Mouse (Mus musculus) embryonic facial prominence, embryonic 15.5 days (tissue): ENCODE measurements around the gene Rpl9-ps1. TPM values are rescaled to one million over a fixed set of nuclear protein-coding genes. Genes with fewer than 3 reads are reported as not detected.

Experiments
- ATAC-seq: fragments of 200-750 bp; cut with Nextera tagmentation; 2 replicates; pipeline ENCODE4 v1.8.0; 2017; ENCODE audit warnings: low read depth, moderate TSS enrichment; ENCODE audit not compliant: insufficient number of reproducible peaks, low FRiP score, low TSS enrichment
- H3K27ac ChIP-seq: fragments of 300-500 bp; sonication (generic); replicated peaks from 2 replicates; pipeline ENCODE4 v1.5.1; 2015; ENCODE audit warnings: mild to moderate bottlenecking, inconsistent platforms
- H3K27me3 ChIP-seq: fragments of 300-500 bp; sonication (generic); 2 replicates; pipeline ENCODE4 v1.6.1; 2015; ENCODE audit warnings: inconsistent platforms
- H3K36me3 ChIP-seq: fragments of 300-500 bp; sonication (generic); 2 replicates; pipeline ENCODE4 v1.6.1; 2015; ENCODE audit warnings: mild to moderate bottlenecking, inconsistent platforms
- H3K4me1 ChIP-seq: fragments of 300-500 bp; sonication (generic); 2 replicates; pipeline ENCODE4 v1.6.1; 2015; ENCODE audit warnings: inconsistent platforms
- H3K4me2 ChIP-seq: fragments of 300-500 bp; sonication (generic); replicated peaks from 2 replicates; pipeline ENCODE4 v1.6.1; 2015; ENCODE audit warnings: mild to moderate bottlenecking, inconsistent platforms
- H3K4me3 ChIP-seq: fragments of 300-500 bp; sonication (generic); replicated peaks from 2 replicates; pipeline ENCODE4 v1.5.1; 2015; ENCODE audit warnings: mild to moderate bottlenecking, inconsistent platforms
- H3K9ac ChIP-seq: fragments of 300-500 bp; sonication (generic); 2 replicates; pipeline ENCODE4 v1.6.1; 2015; ENCODE audit warnings: inconsistent platforms
- H3K9me3 ChIP-seq: fragments of 300-500 bp; sonication (generic); replicated peaks from 2 replicates; pipeline ENCODE4 v1.6.1; 2016; ENCODE audit warnings: inconsistent platforms
- WGBS: fragments of 180-500 bp; shearing (Covaris S2); methylation state at CpG from one replicate; pipeline ENCODE4 v1.1.7; 2015; 5-methylcytosine and 5-hydroxymethylcytosine counted together
- polyA plus RNA-seq: library from polyadenylated mRNA; unstranded; fragments of >200 nt; fragmentation: Nextera tagmentation; extraction: Ambion mirVana; gene quantifications from 2 replicates; pipeline ENCODE4 v1.2.1, GENCODE M21; 2015

The Rpl9-ps1 gene
- polyA plus RNA-seq, 1 experiment from 2014 or later = not detected

DNA sequence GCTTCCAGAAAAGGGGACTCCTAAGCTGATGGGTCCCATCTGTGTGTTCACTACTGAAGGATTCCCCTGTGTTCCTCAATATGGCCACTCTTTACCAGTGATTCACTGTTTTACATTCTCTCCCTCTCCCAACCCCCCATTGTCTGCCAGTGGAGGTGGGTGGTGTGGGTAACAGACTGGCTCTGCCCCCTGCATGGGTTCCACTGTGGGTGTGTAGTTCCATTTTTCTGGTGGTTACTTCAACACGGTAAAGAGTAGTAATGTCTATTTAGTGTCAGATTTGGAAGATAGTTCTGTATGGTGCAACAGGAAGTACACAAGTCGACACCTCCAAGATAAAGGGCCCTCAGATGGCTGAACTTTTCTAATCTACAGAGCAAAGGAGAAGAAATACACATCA, 4.2 kb downstream of the Rpl9-ps1 start:
- ATAC-seq = no peak

DNA sequence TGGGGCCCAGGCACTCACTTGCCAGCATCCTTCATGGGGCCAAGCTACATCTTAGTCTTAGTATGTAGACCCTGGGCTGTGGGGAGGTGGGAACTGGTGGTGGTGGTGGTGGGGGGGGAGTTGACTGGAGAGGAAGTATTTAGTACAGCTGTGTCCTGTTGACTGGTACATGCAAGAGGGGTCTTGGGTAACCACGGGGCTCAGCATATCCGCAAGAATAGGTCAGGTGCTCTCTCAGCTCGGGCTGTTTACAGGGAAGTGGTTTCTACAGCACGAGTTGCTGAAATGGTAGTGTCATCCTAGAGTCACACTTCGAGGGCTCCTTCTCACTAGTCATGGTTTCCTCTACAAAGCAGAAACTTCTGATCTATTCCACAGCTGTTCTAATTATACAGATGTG, 5.3 kb downstream of the Rpl9-ps1 start:
- no peak overlapping the region for H3K4me3 ChIP-seq
- H3K4me1 ChIP-seq = no peaks in the 10 kb centered on the region
- 58% methylated on average over 5 of the region's 5 CpGs for WGBS
- H3K27me3 ChIP-seq = no peaks in the 10 kb centered on the region
- no peak overlapping the region for H3K9ac ChIP-seq
- H3K27ac ChIP-seq = no peak overlapping the region
- H3K36me3 ChIP-seq = no peaks in the 10 kb centered on the region
- no peak for ATAC-seq
- no peak overlapping the region for H3K4me2 ChIP-seq
- H3K9me3 ChIP-seq = no peaks in the 10 kb centered on the region

More for the DNA sequence above, 4.2 kb downstream of the Rpl9-ps1 start:
- Histone ChIP-seq H3K4me2 (no peak overlapping the region), H3K4me1 (no peaks in the 10 kb centered on the region), H3K9me3 (no peaks in the 10 kb centered on the region), H3K4me3 (no peak overlapping the region), H3K27ac (no peak overlapping the region), H3K27me3 (no peaks in the 10 kb centered on the region), H3K36me3 (no peaks in the 10 kb centered on the region), H3K9ac (no peak overlapping the region)
- 73% methylated on average over 2 of the region's 2 CpGs for WGBS

DNA sequence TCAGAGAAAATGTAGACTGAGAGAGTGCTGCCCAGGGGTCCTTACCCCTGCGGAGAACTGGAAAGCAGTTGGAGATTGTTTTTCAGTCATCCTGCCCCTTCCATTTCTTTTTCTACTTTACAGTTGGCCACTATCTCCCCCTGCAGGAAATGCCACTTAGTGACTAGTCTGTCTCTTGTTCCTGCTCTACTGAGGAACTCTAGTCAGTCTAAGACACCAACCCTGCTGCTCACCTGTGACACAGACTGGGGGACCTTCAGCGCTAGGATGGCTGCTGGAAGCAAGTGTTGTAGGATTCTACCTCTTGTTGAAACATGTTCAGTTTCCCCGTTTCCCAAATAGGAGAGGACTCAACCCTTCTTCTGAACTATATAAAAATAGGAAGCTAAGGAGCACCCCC, 5.9 kb downstream of the Rpl9-ps1 start:
- ATAC-seq = no peak
- H3K36me3 ChIP-seq = no peaks in the 10 kb centered on the region
- no peak overlapping the region for H3K9ac ChIP-seq
- H3K4me3 ChIP-seq = no peak overlapping the region
- H3K4me1 ChIP-seq = no peaks in the 10 kb centered on the region
- no peak overlapping the region for H3K27ac ChIP-seq
- no peaks in the 10 kb centered on the region for H3K27me3 ChIP-seq
- H3K4me2 ChIP-seq = no peak overlapping the region
- 48% methylated on average over 3 of the region's 3 CpGs for WGBS
- no peaks in the 10 kb centered on the region for H3K9me3 ChIP-seq

DNA sequence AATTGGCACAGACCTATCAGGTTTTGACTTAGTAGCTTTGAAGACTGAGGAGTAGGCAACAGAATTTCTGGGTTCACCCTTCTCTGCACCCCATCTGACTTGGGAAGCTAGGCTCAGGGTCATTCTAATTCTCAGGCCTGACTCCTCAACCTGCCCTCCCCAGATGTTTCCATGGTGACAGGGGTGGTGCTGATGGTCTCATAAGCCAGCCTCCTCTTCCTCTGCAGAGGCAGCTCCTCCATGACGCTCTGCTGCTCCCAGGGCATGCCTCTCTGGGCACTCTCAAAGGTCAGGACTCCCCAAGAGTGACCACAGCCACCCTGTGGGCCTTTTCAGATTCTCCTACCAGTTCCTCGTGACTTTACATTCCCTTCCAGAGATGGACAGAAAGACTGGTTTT, 6.5 kb downstream of the Rpl9-ps1 start:
- H3K27ac ChIP-seq = no peak overlapping the region
- H3K27me3 ChIP-seq = no peaks in the 10 kb centered on the region
- H3K9ac ChIP-seq = no peak overlapping the region
- no peaks in the 10 kb centered on the region for H3K9me3 ChIP-seq
- no peaks in the 10 kb centered on the region for H3K4me1 ChIP-seq
- no peaks in the 10 kb centered on the region for H3K36me3 ChIP-seq
- no peak for ATAC-seq
- WGBS = 61% methylated on average over 2 of the region's 2 CpGs
- H3K4me2 ChIP-seq = no peak overlapping the region
- no peak overlapping the region for H3K4me3 ChIP-seq

DNA sequence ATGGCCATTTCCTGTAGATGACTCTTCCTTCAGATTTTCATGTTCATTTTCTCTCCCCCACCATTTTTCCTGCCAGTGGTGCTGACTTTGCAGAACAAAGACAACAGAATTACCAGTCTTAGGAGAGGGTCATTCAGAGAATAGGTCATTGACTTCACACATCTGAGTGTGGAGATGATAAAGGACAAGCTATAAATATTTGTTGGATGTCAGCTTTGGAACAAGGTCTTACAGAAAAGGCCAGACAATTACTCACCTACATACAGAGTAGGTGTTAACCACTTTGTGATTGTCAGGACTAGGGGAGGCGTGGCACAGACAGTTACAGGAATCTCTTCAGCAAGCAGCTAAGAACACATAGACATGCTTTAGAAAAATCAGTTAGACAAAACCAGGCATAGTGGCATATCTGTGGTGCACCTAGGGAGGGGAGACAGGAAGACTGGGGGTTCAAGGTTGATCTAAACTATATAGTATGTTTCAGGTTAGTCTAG, 8.6 kb downstream of the Rpl9-ps1 start:
- no peak for ATAC-seq
- Histone ChIP-seq H3K27me3 (no peaks in the 10 kb centered on the region), H3K4me1 (no peaks in the 10 kb centered on the region), H3K36me3 (no peaks in the 10 kb centered on the region), H3K4me2 (no peak overlapping the region), H3K27ac (no peak overlapping the region), H3K4me3 (no peak overlapping the region), H3K9ac (no peak overlapping the region), H3K9me3 (no peaks in the 10 kb centered on the region)
- WGBS = 76% methylated on average over 1 of the region's 1 CpGs

DNA sequence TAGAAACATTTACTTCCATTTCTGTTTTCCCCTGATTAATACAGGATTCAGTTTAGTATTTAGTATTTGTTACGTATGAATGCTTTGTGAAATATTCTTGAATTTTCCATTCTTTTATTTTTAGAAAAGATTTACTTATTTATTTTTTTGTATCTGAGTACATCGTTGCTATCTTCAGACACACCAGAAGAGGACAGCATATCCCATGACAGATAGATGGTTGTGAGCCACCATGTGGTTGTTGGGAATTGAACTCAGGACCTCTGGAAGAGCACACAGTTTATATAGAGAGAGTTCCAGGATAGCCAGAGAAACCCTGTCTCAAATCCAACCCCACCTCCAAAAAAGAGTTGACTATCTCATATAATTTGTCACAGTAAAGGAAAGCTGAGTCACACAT, 10.5 kb downstream of the Rpl9-ps1 start:
- H3K4me2 ChIP-seq = no peak overlapping the region
- H3K4me3 ChIP-seq = no peak overlapping the region
- no peak overlapping the region for H3K9ac ChIP-seq
- H3K27me3 ChIP-seq = no peaks in the 10 kb centered on the region
- no peak overlapping the region for H3K27ac ChIP-seq
- H3K36me3 ChIP-seq = no peaks in the 10 kb centered on the region
- H3K4me1 ChIP-seq = no peaks in the 10 kb centered on the region
- WGBS = 94% methylated on average over 2 of the region's 2 CpGs
- no peaks in the 10 kb centered on the region for H3K9me3 ChIP-seq
- ATAC-seq = no peak

DNA sequence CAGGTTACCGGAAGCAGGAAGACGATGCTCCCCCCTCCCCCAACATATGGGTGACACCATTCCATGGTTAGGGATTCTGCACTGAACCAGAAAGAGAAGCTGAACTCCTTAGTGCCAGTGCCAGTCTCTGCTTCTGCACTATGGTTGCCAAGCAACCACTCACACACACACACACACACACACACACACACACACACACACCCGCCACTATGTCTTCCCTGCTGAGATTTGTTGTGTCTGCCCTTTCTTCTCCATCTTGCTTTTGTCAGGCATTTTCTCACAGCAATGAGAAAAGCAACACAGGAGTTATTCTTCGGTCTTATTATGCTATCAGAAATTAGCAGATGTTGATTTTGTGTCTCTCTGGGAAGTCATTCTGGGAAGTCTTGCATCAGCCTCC, 11.0 kb downstream of the Rpl9-ps1 start:
- Histone ChIP-seq H3K9ac (no peak overlapping the region), H3K4me1 (no peaks in the 10 kb centered on the region), H3K4me3 (no peak overlapping the region), H3K36me3 (no peaks in the 10 kb centered on the region), H3K27ac (no peak overlapping the region), H3K27me3 (no peaks in the 10 kb centered on the region), H3K9me3 (no peaks in the 10 kb centered on the region), H3K4me2 (no peak overlapping the region)
- ATAC-seq = no peak
- 63% methylated on average over 4 of the region's 4 CpGs for WGBS

DNA sequence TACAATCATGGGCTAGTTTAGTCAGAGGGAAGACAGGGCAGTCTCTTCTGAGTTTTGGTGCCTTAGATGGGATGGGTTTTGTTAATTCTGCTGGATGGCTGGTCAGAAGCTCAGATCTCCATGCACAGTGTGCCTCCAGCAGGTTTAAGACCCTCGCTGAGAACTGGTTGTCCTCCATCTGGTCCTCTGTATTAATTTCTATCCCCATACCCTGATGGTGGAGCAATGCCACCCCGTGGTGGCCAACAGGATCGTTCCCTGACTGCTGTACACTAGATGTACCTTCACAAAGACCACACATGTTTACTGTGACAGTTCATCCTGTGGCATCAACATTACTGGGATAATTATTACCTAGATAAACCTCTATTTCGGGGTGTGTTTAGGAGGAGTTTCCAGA, 12.7 kb downstream of the Rpl9-ps1 start:
- Histone ChIP-seq H3K9ac (no peak overlapping the region), H3K4me3 (no peak overlapping the region), H3K27me3 (no peaks in the 10 kb centered on the region), H3K4me2 (no peak overlapping the region), H3K36me3 (no peaks in the 10 kb centered on the region), H3K4me1 (no peaks in the 10 kb centered on the region), H3K27ac (no peak overlapping the region), H3K9me3 (no peaks in the 10 kb centered on the region)
- ATAC-seq = no peak
- WGBS = 60% methylated on average over 4 of the region's 4 CpGs

DNA sequence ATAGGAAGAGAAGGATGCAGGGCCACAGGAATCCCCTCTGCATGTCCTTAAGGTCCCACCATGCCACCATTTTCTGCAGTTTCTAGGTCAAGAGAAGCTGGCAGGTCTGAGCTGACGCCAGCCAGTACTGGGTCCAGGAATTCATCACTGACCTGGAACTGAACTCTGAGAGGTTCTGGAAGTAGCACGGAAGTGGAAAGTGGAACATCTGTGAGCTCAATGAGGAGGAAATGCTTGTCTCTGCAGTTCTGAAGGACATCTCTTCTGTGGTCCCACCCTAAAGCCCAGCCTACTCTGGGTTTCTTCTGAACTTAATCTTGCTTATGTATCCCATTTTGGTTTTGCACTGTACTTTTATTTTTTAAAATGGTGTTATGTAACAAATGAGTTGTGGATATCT, 14.4 kb downstream of the Rpl9-ps1 start:
- Histone ChIP-seq H3K4me3 (no peak overlapping the region), H3K9me3 (no peaks in the 10 kb centered on the region), H3K4me1 (no peaks in the 10 kb centered on the region), H3K27ac (no peak overlapping the region), H3K36me3 (no peaks in the 10 kb centered on the region), H3K27me3 (no peaks in the 10 kb centered on the region), H3K4me2 (no peak overlapping the region), H3K9ac (no peak overlapping the region)
- ATAC-seq = no peak
- 66% methylated on average over 2 of the region's 2 CpGs for WGBS

DNA sequence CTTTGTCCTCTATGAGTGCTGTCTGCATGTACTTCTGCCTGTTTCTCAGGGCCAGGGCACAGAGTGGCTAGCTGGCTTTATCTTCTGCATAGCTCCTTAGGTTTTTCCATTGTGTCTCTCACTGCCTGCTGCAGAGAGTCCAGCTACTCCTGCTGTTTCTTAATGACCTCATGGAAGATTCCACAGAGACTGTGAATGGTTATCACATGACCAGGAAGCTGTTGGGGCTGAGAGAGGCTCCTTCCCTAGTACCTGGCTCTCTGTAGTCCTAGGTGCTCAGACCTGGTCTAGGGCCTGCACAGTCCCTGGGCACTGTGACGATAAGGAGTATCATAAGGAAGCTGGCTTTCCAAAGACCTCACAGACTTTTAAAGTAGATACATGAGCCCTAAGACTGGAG, 14.8 kb downstream of the Rpl9-ps1 start:
- H3K36me3 ChIP-seq = no peaks in the 10 kb centered on the region
- no peaks in the 10 kb centered on the region for H3K9me3 ChIP-seq
- H3K4me3 ChIP-seq = no peak overlapping the region
- H3K4me2 ChIP-seq = no peak overlapping the region
- no peak for ATAC-seq
- no peak overlapping the region for H3K27ac ChIP-seq
- 88% methylated on average over 1 of the region's 1 CpGs for WGBS
- no peaks in the 10 kb centered on the region for H3K27me3 ChIP-seq
- no peak overlapping the region for H3K9ac ChIP-seq
- H3K4me1 ChIP-seq = no peaks in the 10 kb centered on the region

DNA sequence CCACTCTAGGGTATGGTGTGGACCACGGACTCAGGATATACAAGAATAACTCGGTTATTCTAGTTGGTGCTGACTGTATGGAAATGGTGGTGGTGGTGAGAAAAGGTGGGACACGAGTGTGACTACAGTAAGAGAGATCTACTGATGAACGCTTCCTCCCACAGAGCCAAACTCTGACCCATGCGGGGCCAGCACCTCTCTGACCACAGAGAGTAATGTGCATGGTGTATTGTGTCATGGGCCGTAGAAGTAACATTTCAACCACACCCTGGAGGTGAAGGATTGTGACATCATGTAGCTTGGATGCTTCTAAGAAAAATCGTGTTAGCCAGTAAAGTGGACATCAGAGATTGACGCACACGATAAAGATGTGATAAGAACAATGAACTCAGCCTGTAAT, 16.6 kb downstream of the Rpl9-ps1 start:
- H3K4me3 ChIP-seq = no peak overlapping the region
- H3K9ac ChIP-seq = no peak overlapping the region
- no peaks in the 10 kb centered on the region for H3K27me3 ChIP-seq
- no peak overlapping the region for H3K4me2 ChIP-seq
- no peaks in the 10 kb centered on the region for H3K36me3 ChIP-seq
- H3K9me3 ChIP-seq = no peaks in the 10 kb centered on the region
- no peaks in the 10 kb centered on the region for H3K4me1 ChIP-seq
- no peak overlapping the region for H3K27ac ChIP-seq
- ATAC-seq = no peak
- WGBS = 82% methylated on average over 9 of the region's 9 CpGs

DNA sequence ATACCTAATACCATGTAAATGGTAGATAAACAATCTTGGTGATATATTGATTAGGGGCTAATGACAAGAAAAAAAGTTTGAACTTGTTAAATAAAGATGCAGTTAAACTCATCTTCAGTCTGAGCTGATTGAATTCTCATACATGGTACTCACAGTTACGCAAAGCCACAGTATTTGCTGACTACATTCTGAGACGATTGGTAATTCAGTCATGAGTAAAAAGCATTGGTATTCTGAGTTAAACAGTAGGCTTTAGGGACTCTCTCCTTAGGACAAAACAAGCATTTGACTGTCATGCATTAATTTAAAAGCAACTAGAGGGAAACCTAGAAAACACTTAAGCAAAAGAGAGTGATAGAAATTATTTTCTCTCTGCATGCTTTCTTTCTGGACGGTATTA, 21.8 kb downstream of the Rpl9-ps1 start:
- no peak for ATAC-seq

More for the DNA sequence above, 21.8 kb downstream of the Rpl9-ps1 start:
- no peaks in the 10 kb centered on the region for H3K27me3 ChIP-seq
- H3K9me3 ChIP-seq = no peaks in the 10 kb centered on the region
- H3K36me3 ChIP-seq = no peaks in the 10 kb centered on the region
- H3K4me3 ChIP-seq = no peak overlapping the region
- H3K4me1 ChIP-seq = no peaks in the 10 kb centered on the region
- H3K4me2 ChIP-seq = no peak overlapping the region
- no peak overlapping the region for H3K9ac ChIP-seq
- 81% methylated on average over 3 of the region's 3 CpGs for WGBS
- H3K27ac ChIP-seq = no peak overlapping the region
